Mouse (Mus musculus) intestine, embryonic 14.5 days (tissue): ENCODE results near the gene Stag3. TPM values are rescaled to one million over a fixed set of nuclear protein-coding genes. Genes with fewer than 3 reads are reported as not detected.
A peak's percentile ranks its signal among the peaks of the same experiment; 100 is the strongest.

Experiments
- ATAC-seq: fragments of 200-750 bp; cut with Nextera tagmentation; replicated peaks from 2 replicates; pipeline ENCODE4 v1.8.0; 2017; ENCODE audit warnings: low read depth, moderate number of reproducible peaks, moderate TSS enrichment, moderate library complexity; ENCODE audit not compliant: low FRiP score, low TSS enrichment
- DNase-seq: peaks from one replicate; pipeline ENCODE4 v3.0.0-alpha.2; 2018; ENCODE audit warnings: low spot score
- H3K27ac ChIP-seq: fragments of 300-500 bp; sonication (generic); 2 replicates; pipeline ENCODE4 v1.5.1; 2014; ENCODE audit warnings: low read depth, mild to moderate bottlenecking, control low read depth
- H3K27me3 ChIP-seq: fragments of 300-500 bp; sonication (generic); replicated peaks from 2 replicates; pipeline ENCODE4 v1.6.1; 2014; ENCODE audit warnings: low read length, control low read depth; ENCODE audit not compliant: control insufficient read depth, insufficient read depth
- H3K36me3 ChIP-seq: fragments of 300-500 bp; sonication (generic); 2 replicates; pipeline ENCODE4 v1.6.1; 2014; ENCODE audit warnings: low read length, control low read depth; ENCODE audit not compliant: control insufficient read depth, insufficient read depth
- H3K4me1 ChIP-seq: fragments of 300-500 bp; sonication (generic); replicated peaks from 2 replicates; pipeline ENCODE4 v1.6.1; 2014; ENCODE audit warnings: low read length, control low read depth, mixed read lengths; ENCODE audit not compliant: control insufficient read depth, insufficient read depth
- H3K4me2 ChIP-seq: fragments of 300-500 bp; sonication (generic); 2 replicates; pipeline ENCODE4 v1.6.1; 2014; ENCODE audit warnings: low read length
- H3K4me3 ChIP-seq: fragments of 300-500 bp; sonication (generic); 2 replicates; pipeline ENCODE4 v1.5.1; 2014; ENCODE audit warnings: low read depth, low read length, control low read depth, mixed read lengths
- H3K9ac ChIP-seq: fragments of 300-500 bp; sonication (generic); 2 replicates; pipeline ENCODE4 v1.6.1; 2014; ENCODE audit warnings: mild to moderate bottlenecking, low read length
- H3K9me3 ChIP-seq: fragments of 300-500 bp; sonication (generic); 2 replicates; pipeline ENCODE4 v1.6.1; 2016; ENCODE audit warnings: low read length, control low read depth; ENCODE audit not compliant: control insufficient read depth
- WGBS: fragments of 180-500 bp; shearing (Covaris S2); extraction: QIAGEN DNeasy Blood & Tissue Kit; methylation state at CpG from one replicate; pipeline ENCODE4 v1.1.7; 2014; 5-methylcytosine and 5-hydroxymethylcytosine counted together
- polyA plus RNA-seq: library from polyadenylated mRNA; unstranded; fragments of >200 nt; fragmentation: Nextera tagmentation; extraction: Ambion mirVana; gene quantifications from 2 replicates; pipeline ENCODE4 v1.2.1, GENCODE M21; 2014

Stag3 gene
- polyA plus RNA-seq, 1 experiment from 2014 or later = 4.6 TPM

- H3K36me3 ChIP-seq = peaks cover 45% of the 10 kb centered on the region
- ATAC-seq (peak; percentile 88), DNase-seq (peak; percentile 91)
- H3K27ac ChIP-seq = peak within 1 kb of the TSS; percentile 73
- H3K4me2 ChIP-seq = peak within 1 kb of the TSS; percentile 89
- H3K9ac ChIP-seq = peak within 1 kb of the TSS; percentile 78
- WGBS = under 1% methylated on average over 69 of the region's 71 CpGs
- peaks cover 15% of the 10 kb centered on the region for H3K4me1 ChIP-seq
- peak within 1 kb of the TSS; percentile 73 for H3K4me3 ChIP-seq
- no peaks in the 10 kb centered on the region for H3K27me3 ChIP-seq
- no peaks in the 10 kb centered on the region for H3K9me3 ChIP-seq
These were observed 16.5 kb upstream of the Stag3 start, which contains the start of gene BC037034 for GRCm38 (mm10) chr5:138263260-138264206. TSS of gene BC037034 (minus strand) at chr5:138264033.

DNA sequence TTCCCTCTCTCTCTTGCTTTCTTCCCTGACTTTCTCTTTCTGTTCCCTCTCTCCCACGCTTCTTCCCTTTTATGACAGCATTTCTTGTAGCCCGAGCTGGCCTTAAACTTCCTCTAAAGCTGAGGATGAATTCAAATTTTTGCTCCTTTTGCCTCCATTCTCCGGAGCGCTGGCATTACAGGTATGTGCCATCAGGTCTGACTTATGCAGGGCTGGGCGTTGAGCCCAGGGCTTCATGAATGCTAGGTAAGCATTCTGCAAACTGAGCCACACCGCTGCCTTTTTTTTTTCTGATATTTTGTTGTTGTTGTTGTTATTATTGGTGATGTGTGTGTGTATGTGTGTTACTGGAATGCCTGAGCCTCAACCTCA, 15.8 kb upstream of the Stag3 start:
- Histone ChIP-seq H3K9ac (peak overlapping the region; percentile 78), H3K36me3 (peaks cover 38% of the 10 kb centered on the region), H3K4me2 (peak overlapping the region; percentile 89), H3K9me3 (no peaks in the 10 kb centered on the region), H3K4me3 (peak overlapping the region; percentile 73), H3K4me1 (peaks cover 15% of the 10 kb centered on the region), H3K27me3 (no peaks in the 10 kb centered on the region), H3K27ac (peak overlapping the region; percentile 73; the same call in 1 of the 2 replicates)
- DNase-seq = peak; percentile 64
- ATAC-seq = no peak
- WGBS = 10% methylated on average over 6 of the region's 6 CpGs

DNA sequence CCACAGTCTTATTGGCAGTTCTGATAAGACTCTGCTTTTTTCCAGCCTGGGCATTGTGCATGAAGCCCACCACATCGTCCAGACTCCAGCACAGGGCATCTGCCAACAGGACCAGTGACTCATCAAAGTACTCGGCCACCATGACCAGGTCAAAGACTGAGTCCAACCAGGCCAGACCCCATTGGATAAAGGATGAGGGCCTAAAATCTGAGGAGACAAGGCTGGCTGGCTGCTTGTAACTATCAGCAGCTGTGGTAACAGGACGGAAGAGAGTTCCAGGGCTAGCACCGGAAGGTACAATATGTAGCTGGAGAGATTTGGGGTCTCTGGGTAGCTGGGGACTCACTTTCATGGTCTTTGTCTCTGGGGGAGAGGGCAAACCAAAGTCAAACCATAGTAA, 14.3 kb upstream of the Stag3 start:
- H3K36me3 ChIP-seq = peaks cover 23% of the 10 kb centered on the region
- no peak overlapping the region for H3K27ac ChIP-seq
- H3K4me3 ChIP-seq = no peak overlapping the region
- ATAC-seq = no peak
- H3K9ac ChIP-seq = no peak overlapping the region
- no peaks in the 10 kb centered on the region for H3K27me3 ChIP-seq
- H3K4me1 ChIP-seq = peaks cover 15% of the 10 kb centered on the region
- DNase-seq = no peak
- 92% methylated on average over 4 of the region's 4 CpGs for WGBS
- H3K9me3 ChIP-seq = no peaks in the 10 kb centered on the region
- H3K4me2 ChIP-seq = no peak overlapping the region

GRCm38 (mm10) chr5:138267114-138267513, 12.9 kb upstream of the Stag3 start:
- Histone ChIP-seq H3K9me3 (no peaks in the 10 kb centered on the region), H3K27me3 (no peaks in the 10 kb centered on the region), H3K4me2 (no peak overlapping the region), H3K27ac (no peak overlapping the region), H3K9ac (no peak overlapping the region), H3K4me1 (peaks cover 22% of the 10 kb centered on the region), H3K36me3 (peaks cover 10% of the 10 kb centered on the region; the same call in 1 of the 2 replicates), H3K4me3 (no peak overlapping the region)
- DNase-seq (no peak), ATAC-seq (no peak)
- WGBS = 85% methylated on average over 3 of the region's 3 CpGs

DNA sequence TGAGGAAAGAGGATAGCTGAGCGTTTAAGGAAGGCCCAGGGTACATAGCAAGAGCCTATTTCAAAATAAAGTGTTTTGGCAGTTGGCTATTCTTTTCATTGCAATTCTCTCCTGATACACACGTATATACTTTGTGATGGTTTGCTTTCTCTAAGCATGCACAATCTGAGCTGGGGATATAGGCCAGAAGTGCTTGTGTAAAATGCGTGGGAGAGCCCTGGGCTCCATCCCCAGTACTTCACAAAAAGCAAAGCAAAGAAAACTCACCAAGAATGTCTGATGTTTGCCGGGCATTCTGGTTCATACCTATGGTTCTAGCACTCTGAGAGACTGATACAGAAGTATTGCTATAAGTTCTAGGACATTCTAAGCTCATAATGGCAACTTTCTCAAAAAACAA, 11.1 kb upstream of the Stag3 start:
- no peaks in the 10 kb centered on the region for H3K27me3 ChIP-seq
- H3K36me3 ChIP-seq = peaks cover 8% of the 10 kb centered on the region; the same call in 1 of the 2 replicates
- no peak overlapping the region for H3K4me2 ChIP-seq
- H3K27ac ChIP-seq = no peak overlapping the region
- WGBS = 71% methylated on average over 4 of the region's 4 CpGs
- no peak for ATAC-seq
- DNase-seq = no peak
- H3K4me1 ChIP-seq = peaks cover 16% of the 10 kb centered on the region; the same call in 1 of the 2 replicates
- H3K9me3 ChIP-seq = no peaks in the 10 kb centered on the region
- H3K9ac ChIP-seq = no peak overlapping the region
- no peak overlapping the region for H3K4me3 ChIP-seq

- H3K4me1 ChIP-seq = peaks cover 23% of the 10 kb centered on the region
- DNase-seq (no peak), ATAC-seq (no peak)
- no peaks in the 10 kb centered on the region for H3K9me3 ChIP-seq
- H3K4me3 ChIP-seq = no peak overlapping the region
- peaks cover 2% of the 10 kb centered on the region; the same call in 1 of the 2 replicates for H3K36me3 ChIP-seq
- no peak overlapping the region for H3K27ac ChIP-seq
- WGBS = 50% methylated on average over 3 of the region's 3 CpGs
- H3K9ac ChIP-seq = no peak overlapping the region
- H3K4me2 ChIP-seq = no peak overlapping the region
- no peaks in the 10 kb centered on the region for H3K27me3 ChIP-seq
These were observed 8.8 kb upstream of the Stag3 start for GRCm38 (mm10) chr5:138271232-138271631.

GRCm38 (mm10) chr5:138272409-138272923, 7.6 kb upstream of the Stag3 start, which contains the start of gene Gal3st4:
TSS of gene Gal3st4 (minus strand) at chr5:138272840.
- Histone ChIP-seq H3K9ac (peak within 1 kb of the TSS; percentile 42), H3K4me1 (peaks cover 27% of the 10 kb centered on the region), H3K27ac (peak within 1 kb of the TSS; percentile 11; the same call in 1 of the 2 replicates), H3K4me3 (peak within 1 kb of the TSS; percentile 7; the same call in 1 of the 2 replicates), H3K27me3 (no peaks in the 10 kb centered on the region), H3K36me3 (peaks cover 11% of the 10 kb centered on the region), H3K9me3 (no peaks in the 10 kb centered on the region), H3K4me2 (peak within 1 kb of the TSS; percentile 45)
- DNase-seq (peak; percentile 64), ATAC-seq (no peak)
- WGBS = 4% methylated on average over 12 of the region's 12 CpGs

DNA sequence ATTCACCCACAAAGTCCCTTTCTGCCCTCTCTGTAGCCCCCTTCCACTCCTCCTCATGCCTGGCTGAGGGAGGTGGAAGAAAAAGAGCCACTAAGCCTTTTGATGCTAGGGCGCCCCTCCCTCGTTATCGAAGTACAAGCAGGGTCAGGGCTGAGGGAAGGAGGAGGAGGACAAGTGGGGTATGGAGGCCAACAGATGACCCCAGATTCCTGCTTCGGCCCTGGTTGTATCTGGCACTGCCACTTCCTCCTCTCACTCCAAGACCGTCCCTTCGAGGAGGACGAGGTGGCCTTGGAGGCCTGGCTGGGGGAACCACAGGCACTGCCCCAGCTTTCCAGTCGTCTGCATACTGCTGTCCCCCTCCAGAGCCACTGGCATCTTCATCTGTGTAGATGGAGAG, 5.9 kb upstream of the Stag3 start:
- DNase-seq = peak; percentile 45
- H3K9ac ChIP-seq = no peak overlapping the region
- no peaks in the 10 kb centered on the region for H3K9me3 ChIP-seq
- ATAC-seq = no peak
- 75% methylated on average over 8 of the region's 8 CpGs for WGBS
- peaks cover 12% of the 10 kb centered on the region for H3K36me3 ChIP-seq
- no peak overlapping the region for H3K4me3 ChIP-seq
- H3K27ac ChIP-seq = no peak overlapping the region
- H3K27me3 ChIP-seq = no peaks in the 10 kb centered on the region
- H3K4me2 ChIP-seq = no peak overlapping the region
- H3K4me1 ChIP-seq = peaks cover 37% of the 10 kb centered on the region
